Mouse (Mus musculus): ENCODE results near the gene Zfp760.
A peak's percentile ranks its signal among the peaks of the same experiment; 100 is the strongest.

DNA sequence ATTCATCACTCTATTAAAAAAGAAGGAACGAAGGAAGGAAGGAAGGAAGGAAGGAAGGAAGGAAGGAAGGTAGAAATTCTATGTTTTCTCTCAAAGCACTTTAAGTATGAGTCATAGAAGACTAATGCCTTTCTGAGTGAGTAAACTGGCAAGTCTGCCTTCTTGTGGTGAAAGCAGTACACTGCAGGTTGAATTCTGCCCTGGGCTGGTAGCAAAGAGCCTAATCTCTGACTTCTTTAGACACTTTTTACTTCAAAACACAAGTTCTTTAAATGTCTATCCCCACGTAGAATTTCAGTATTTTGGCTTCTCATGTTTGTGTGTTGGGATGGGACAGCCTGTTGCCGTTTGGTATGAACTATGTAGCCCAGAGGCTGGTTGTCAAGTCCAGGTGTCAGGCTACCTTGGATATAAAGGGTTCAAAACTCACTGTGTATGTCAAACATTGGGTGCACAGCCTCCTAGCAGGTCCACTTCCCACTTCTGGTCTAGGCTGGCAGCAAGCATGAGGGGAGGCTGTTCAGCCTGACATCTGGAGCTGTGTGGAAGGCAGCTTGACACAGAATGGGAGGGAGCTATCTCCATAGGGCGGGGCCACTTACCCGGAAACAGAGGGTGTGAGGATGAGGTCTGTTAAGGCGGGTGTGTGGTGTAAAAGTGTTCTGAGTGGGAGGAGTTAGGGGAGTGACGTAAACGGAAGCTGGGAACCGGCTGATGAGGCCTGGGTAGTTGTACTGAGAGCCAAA is 28.1 kb upstream of the Zfp760 start:
- TF ChIP-seq POLR2A (IDR thresholded peaks at IDR 0.05; ENCODE audit: borderline replicate concordance, insufficient read depth, low read length) (no peak), CTCF (IDR thresholded peaks at IDR 0.05; ENCODE audit: borderline replicate concordance, insufficient read depth, low read depth, low read length) (peak; percentile 30; the same call in 1 of the 2 replicates)

Measured in cerebellum, adult 2 months (tissue).